18 mouse cellular contexts compared by ENCODE assay signal in the genomic region with DNA sequence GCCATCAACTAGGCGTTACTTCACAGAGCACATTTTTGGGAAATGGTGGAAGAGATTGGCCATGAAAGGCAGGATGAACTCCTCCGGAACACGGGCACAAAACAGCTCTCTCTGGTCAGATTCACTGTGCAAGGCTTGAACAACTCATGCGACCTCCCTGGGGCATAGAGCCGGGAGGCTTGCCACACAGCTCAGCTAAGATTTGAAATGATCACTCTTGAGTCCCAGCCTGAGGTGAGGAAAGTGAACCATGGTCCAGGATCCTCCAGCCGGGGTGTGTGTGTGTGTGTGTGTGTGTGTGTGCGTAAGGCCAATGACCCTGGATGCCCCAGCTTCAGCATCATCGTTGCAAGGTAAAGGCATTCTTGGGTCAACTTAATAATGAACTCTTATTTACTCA.
DNase-seq lines count a peak whose midpoint lies in the region; ATAC-seq lines count a peak whose summit lies in the region.
"Had no signal": no experiment of that assay in that cellular context is flagged by ENCODE, and none has a peak within 500 bp of the region (broad histone marks: within the 10 kb centered on the region; RNA-seq: fewer than 3 reads in every experiment).

No protein-coding gene starts in this region.

- no peak for ATAC-seq in forebrain, embryonic 12.5 days (ENCODE audit: low FRiP score)
- ATAC-seq in midbrain, embryonic 11.5 days (ENCODE audit: low FRiP score) = no peak
- ATAC-seq: inflammation-experienced regulatory T-cells, adult 6 months had no signal

- DNase-seq in gastrocnemius, adult 18-20 months (ENCODE audit: low spot score) = peak; percentile 68
- peak; percentile 56 to 77 for DNase-seq in gastrocnemius, adult 8-10 months (ENCODE audit: low spot score in 2 of 2)
- DNase-seq in heart, adult 8-10 months (ENCODE audit: low spot score) = peak; percentile 25
- peak; percentile 41 for DNase-seq in heart, postnatal 4 days
- DNase-seq in cerebellum, adult 11-12 months = no peak
- no peak for DNase-seq in midbrain, embryonic 11.5 days (ENCODE audit: low spot score, missing footprints)
- DNase-seq: adrenal gland, adult 8-10 months; cerebellum, adult 11 months; cerebellum, postnatal 36 days; lung, postnatal 4 days; right cerebral cortex, postnatal 25 days; thymus, adult 2 months had no signal

- 92% methylated on average over 8 of the region's 8 CpGs for WGBS in forebrain, embryonic 12.5 days
- 89% methylated on average over 8 of the region's 8 CpGs for WGBS in midbrain, embryonic 11.5 days

- no peak overlapping the region for H3K4me3 ChIP-seq in forebrain, embryonic 12.5 days (replicated peaks)
- no peak overlapping the region for H3K4me3 ChIP-seq in midbrain, embryonic 11.5 days (ENCODE audit: low read depth, low read length)
- H3K4me3 ChIP-seq: hindbrain, embryonic 13.5 days; limb, embryonic 13.5 days; lung, embryonic 15.5 days had no signal

- H3K27me3 ChIP-seq in forebrain, embryonic 12.5 days = peaks cover 8% of the 10 kb centered on the region; the same call in 1 of the 2 replicates
- H3K27me3 ChIP-seq in midbrain, embryonic 11.5 days (ENCODE audit: control insufficient read depth, insufficient read depth, low read length) = no peaks in the 10 kb centered on the region
- H3K27me3 ChIP-seq: hindbrain, embryonic 13.5 days; lung, embryonic 15.5 days had no signal

- no peak overlapping the region for H3K9ac ChIP-seq in forebrain, embryonic 12.5 days
- no peak overlapping the region for H3K9ac ChIP-seq in midbrain, embryonic 11.5 days (ENCODE audit: low read length)
- H3K9ac ChIP-seq: hindbrain, embryonic 13.5 days; limb, embryonic 13.5 days; liver, embryonic 14.5 days; lung, embryonic 15.5 days had no signal

- 0 out of 2 replicates have a peak, but pooled peaks cover 6% of the 10 kb centered on the region for H3K4me1 ChIP-seq in forebrain, embryonic 12.5 days
- no peaks in the 10 kb centered on the region for H3K4me1 ChIP-seq in midbrain, embryonic 11.5 days (ENCODE audit: control insufficient read depth, insufficient read depth, low read length)

- no peaks in the 10 kb centered on the region for H3K36me3 ChIP-seq in forebrain, embryonic 12.5 days (replicated peaks)
- no peaks in the 10 kb centered on the region for H3K36me3 ChIP-seq in midbrain, embryonic 11.5 days (ENCODE audit: control insufficient read depth, insufficient read depth, low read length)
- H3K36me3 ChIP-seq: hindbrain, embryonic 13.5 days; limb, embryonic 13.5 days; lung, embryonic 15.5 days had no signal

- no peak overlapping the region for H3K4me2 ChIP-seq in forebrain, embryonic 12.5 days
- no peak overlapping the region for H3K4me2 ChIP-seq in midbrain, embryonic 11.5 days
- H3K4me2 ChIP-seq: hindbrain, embryonic 13.5 days; limb, embryonic 13.5 days; lung, embryonic 15.5 days had no signal

- H3K9me3 ChIP-seq in forebrain, embryonic 12.5 days = no peaks in the 10 kb centered on the region
- H3K9me3 ChIP-seq in midbrain, embryonic 11.5 days (ENCODE audit: control insufficient read depth, low read length) = no peaks in the 10 kb centered on the region
- H3K9me3 ChIP-seq: hindbrain, embryonic 13.5 days; limb, embryonic 13.5 days; lung, embryonic 15.5 days had no signal

- H3K27ac ChIP-seq in forebrain, embryonic 12.5 days = no peak overlapping the region
- no peak overlapping the region for H3K27ac ChIP-seq in midbrain, embryonic 11.5 days (ENCODE audit: low read depth, low read length)
- H3K27ac ChIP-seq: hindbrain, embryonic 13.5 days; limb, embryonic 13.5 days; liver, embryonic 14.5 days; lung, embryonic 15.5 days had no signal

Comparison
In these comparisons a context has a peak if more than half of its experiments do, and no peak if none do; other contexts are left out.
1. DNase-seq: peak in gastrocnemius, adult 18-20 months (single experiment), gastrocnemius, adult 8-10 months (2 of 2), heart, adult 8-10 months (single experiment) and heart, postnatal 4 days (single experiment); none in cerebellum, adult 11-12 months (single experiment) and midbrain, embryonic 11.5 days (single experiment).